Comparison of ENCODE assay signal across 25 mouse cellular contexts in the genomic region with DNA sequence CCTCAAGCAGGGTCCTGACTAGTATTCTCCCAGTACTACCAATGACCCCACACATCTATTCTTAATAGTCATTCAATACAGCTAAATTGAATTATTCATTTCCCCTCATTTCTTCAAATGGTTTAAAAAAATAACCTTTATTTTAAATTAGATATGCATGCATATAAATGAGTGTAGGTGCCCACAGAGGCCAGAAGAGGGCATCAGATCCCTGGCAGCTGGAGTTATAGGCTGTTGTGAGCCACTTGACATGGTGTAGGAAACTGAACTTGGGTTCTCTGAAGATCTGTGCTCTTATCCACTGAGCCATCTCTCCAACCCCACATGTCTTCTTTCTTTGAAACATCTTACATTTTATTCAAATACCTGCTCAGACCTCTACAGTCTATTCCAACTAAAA.
DNase-seq lines count a peak whose midpoint lies in the region; ATAC-seq and TF ChIP-seq lines count a peak whose summit lies in the region.
"Had no signal": no experiment of that assay in that cellular context is flagged by ENCODE, and none has a peak within 500 bp of the region (broad histone marks: within the 10 kb centered on the region; RNA-seq: fewer than 3 reads in every experiment).

No protein-coding gene starts in this region.

- no peaks in the 10 kb centered on the region for H3K27me3 ChIP-seq in kidney, adult 2 months (replicated peaks; ENCODE audit: control insufficient read depth, insufficient read depth, low read length)
- no peaks in the 10 kb centered on the region for H3K27me3 ChIP-seq in liver, postnatal 0 days (ENCODE audit: insufficient read depth, low read length)
- no peaks in the 10 kb centered on the region for H3K27me3 ChIP-seq in liver, embryonic 12.5 days (replicated peaks)
- H3K27me3 ChIP-seq in Patski = no peaks in the 10 kb centered on the region
- H3K27me3 ChIP-seq in thymus, adult 2 months (ENCODE audit: control insufficient read depth, insufficient read depth, low read length) = no peaks in the 10 kb centered on the region
- H3K27me3 ChIP-seq in midbrain, embryonic 16.5 days (ENCODE audit: control insufficient read depth, insufficient read depth, low read depth, low read length) = no peaks in the 10 kb centered on the region
- H3K27me3 ChIP-seq: forebrain, embryonic 15.5 days; hindbrain, embryonic 15.5 days; limb, embryonic 13.5 days; midbrain, embryonic 13.5 days; neural tube, embryonic 12.5 days had no signal

- no peak for TF ChIP-seq POLR2A in kidney, adult 2 months (IDR thresholded peaks at IDR 0.05; ENCODE audit: low read depth, low read length)
- no peak for TF ChIP-seq POLR2A in thymus, adult 2 months (IDR thresholded peaks at IDR 0.05; ENCODE audit: control insufficient read depth, extremely low read depth, insufficient read depth, low read length, poor library complexity)

- ATAC-seq in liver, postnatal 0 days = no peak
- no peak for ATAC-seq in liver, embryonic 12.5 days
- no peak for ATAC-seq in Patski
- ATAC-seq in common myeloid progenitor, adult 5-6 weeks (replicated peaks; ENCODE audit: low read depth, poor library complexity, severe bottlenecking) = 0 out of 2 replicates have a peak, but pooled peaks have one; percentile 45
- ATAC-seq in midbrain, embryonic 16.5 days = no peak
- ATAC-seq: forebrain, embryonic 15.5 days; midbrain, embryonic 13.5 days had no signal

- TF ChIP-seq CTCF in kidney, adult 2 months (conservative IDR thresholded peaks at IDR 0.05; ENCODE audit: insufficient read depth, insufficient read length, low read depth, low read length) = 0 out of 2 replicates have a peak, but pooled peaks have one; percentile 17
- peak; percentile 43 for TF ChIP-seq CTCF in liver, postnatal 0 days (IDR thresholded peaks at IDR 0.05; ENCODE audit: low read depth)
- peak; percentile 74 for TF ChIP-seq CTCF in Patski (IDR thresholded peaks at IDR 0.05)
- TF ChIP-seq CTCF in thymus, adult 2 months (IDR thresholded peaks at IDR 0.05; ENCODE audit: borderline replicate concordance, control insufficient read depth, extremely low read depth, insufficient read depth, low read length, poor library complexity) = no peak

- no peaks in the 10 kb centered on the region for H3K4me1 ChIP-seq in kidney, adult 2 months (ENCODE audit: control insufficient read depth, insufficient read depth, low read length)
- H3K4me1 ChIP-seq in liver, postnatal 0 days (ENCODE audit: insufficient read depth) = peaks cover 18% of the 10 kb centered on the region
- peaks cover 62% of the 10 kb centered on the region for H3K4me1 ChIP-seq in liver, embryonic 12.5 days
- H3K4me1 ChIP-seq in thymus, adult 2 months (replicated peaks; ENCODE audit: control insufficient read depth, insufficient read depth, low read length) = 0 out of 2 replicates have a peak, but pooled peaks cover 2% of the 10 kb centered on the region
- no peaks in the 10 kb centered on the region for H3K4me1 ChIP-seq in midbrain, embryonic 16.5 days (ENCODE audit: control insufficient read depth, insufficient read depth, low read length)
- H3K4me1 ChIP-seq: forebrain, embryonic 15.5 days; hindbrain, embryonic 15.5 days; limb, embryonic 13.5 days; midbrain, embryonic 13.5 days; neural tube, embryonic 12.5 days had no signal

- in situ Hi-C loops in Patski (cut with MboI; ENCODE audit: low pct_unique_long_range_greater_than_20kb) = no loop called here

- H3K9me3 ChIP-seq in liver, postnatal 0 days (ENCODE audit: low read length) = no peaks in the 10 kb centered on the region
- no peaks in the 10 kb centered on the region for H3K9me3 ChIP-seq in liver, embryonic 12.5 days (replicated peaks)
- H3K9me3 ChIP-seq in midbrain, embryonic 16.5 days (replicated peaks; ENCODE audit: control insufficient read depth, low read length, poor library complexity, severe bottlenecking) = no peaks in the 10 kb centered on the region
- H3K9me3 ChIP-seq: embryonic facial prominence, embryonic 10.5 days; forebrain, embryonic 15.5 days; hindbrain, embryonic 15.5 days; limb, embryonic 13.5 days; midbrain, embryonic 13.5 days; neural tube, embryonic 12.5 days had no signal

- H3K36me3 ChIP-seq in kidney, adult 2 months (ENCODE audit: control insufficient read depth, insufficient read depth, low read length) = no peaks in the 10 kb centered on the region
- H3K36me3 ChIP-seq in liver, postnatal 0 days (replicated peaks; ENCODE audit: insufficient read depth, low read length) = no peaks in the 10 kb centered on the region
- no peaks in the 10 kb centered on the region for H3K36me3 ChIP-seq in liver, embryonic 12.5 days
- no peaks in the 10 kb centered on the region for H3K36me3 ChIP-seq in thymus, adult 2 months (ENCODE audit: control insufficient read depth, insufficient read depth, low read length)
- no peaks in the 10 kb centered on the region for H3K36me3 ChIP-seq in midbrain, embryonic 16.5 days (ENCODE audit: control insufficient read depth, insufficient read depth, low read length)
- H3K36me3 ChIP-seq: embryonic facial prominence, embryonic 10.5 days; forebrain, embryonic 15.5 days; hindbrain, embryonic 15.5 days; limb, embryonic 13.5 days; midbrain, embryonic 13.5 days; neural tube, embryonic 12.5 days had no signal

- CTCF ChIA-PET in Patski (lab: Charles Lee) = interaction anchor here (1.0 to 2.3 kb wide), 5 partner anchors 8 to 54 kb away, joined by 3 to 7 read pairs (median 3); no protein-coding TSS in a partner anchor

- no peak overlapping the region for H3K4me3 ChIP-seq in kidney, adult 2 months (ENCODE audit: insufficient read depth, low read depth, low read length)
- H3K4me3 ChIP-seq in liver, postnatal 0 days (ENCODE audit: low read depth, low read length) = no peak overlapping the region
- H3K4me3 ChIP-seq in liver, embryonic 12.5 days = no peak overlapping the region
- no peak overlapping the region for H3K4me3 ChIP-seq in thymus, adult 2 months (ENCODE audit: control insufficient read depth, insufficient read depth, low read length)
- H3K4me3 ChIP-seq in midbrain, embryonic 16.5 days (ENCODE audit: low read depth, low read length) = no peak overlapping the region
- H3K4me3 ChIP-seq: embryonic facial prominence, embryonic 10.5 days; forebrain, embryonic 15.5 days; hindbrain, embryonic 15.5 days; limb, embryonic 13.5 days; midbrain, embryonic 13.5 days; neural tube, embryonic 12.5 days had no signal

- POLR2A ChIA-PET in Patski (lab: Charles Lee) = interaction anchor here (1.1 kb wide), 1 partner anchor 19 kb away, joined by 3 read pairs; no protein-coding TSS in a partner anchor

- DNase-seq in kidney, adult 2 months = no peak
- DNase-seq in kidney, postnatal 10 days = no peak
- no peak for DNase-seq in liver, postnatal 0 days
- DNase-seq in Patski (ENCODE audit: low read depth, low spot score) = no peak
- DNase-seq in thymus, adult 2 months = no peak
- DNase-seq: adrenal gland, adult 8-10 months; cerebellum, adult 9-10 months; gastrocnemius, postnatal 10 days; heart, postnatal 36 days; kidney, adult 11 months; kidney, postnatal 14 days; layer of hippocampus, postnatal 36 days; lung, adult 18-20 months; right cerebral cortex, postnatal 25 days; spleen, adult 18-20 months; thymus, postnatal 25 days had no signal

- no peak for TF ChIP-seq EP300 in liver, postnatal 0 days (IDR thresholded peaks at IDR 0.05; ENCODE audit: low read depth)

- H3K27ac ChIP-seq in kidney, adult 2 months (ENCODE audit: insufficient read depth, low read depth, low read length) = no peak overlapping the region
- H3K27ac ChIP-seq in liver, postnatal 0 days (ENCODE audit: low read depth) = no peak overlapping the region
- H3K27ac ChIP-seq in liver, embryonic 12.5 days = no peak overlapping the region
- no peak overlapping the region for H3K27ac ChIP-seq in thymus, adult 2 months (ENCODE audit: control insufficient read depth, insufficient read depth, low read length)
- H3K27ac ChIP-seq in midbrain, embryonic 16.5 days (ENCODE audit: low read length) = no peak overlapping the region
- H3K27ac ChIP-seq: embryonic facial prominence, embryonic 10.5 days; forebrain, embryonic 15.5 days; hindbrain, embryonic 15.5 days; limb, embryonic 13.5 days; midbrain, embryonic 13.5 days; neural tube, embryonic 12.5 days had no signal

- no peak overlapping the region for H3K9ac ChIP-seq in liver, postnatal 0 days (replicated peaks)
- no peak overlapping the region for H3K9ac ChIP-seq in liver, embryonic 12.5 days
- no peak overlapping the region for H3K9ac ChIP-seq in midbrain, embryonic 16.5 days (ENCODE audit: low read depth, low read length)
- H3K9ac ChIP-seq: forebrain, embryonic 15.5 days; hindbrain, embryonic 15.5 days; limb, embryonic 13.5 days; midbrain, embryonic 13.5 days; neural tube, embryonic 12.5 days had no signal

- no peak overlapping the region for H3K4me2 ChIP-seq in liver, postnatal 0 days (ENCODE audit: low read depth, low read length)
- no peak overlapping the region for H3K4me2 ChIP-seq in liver, embryonic 12.5 days
- no peak overlapping the region for H3K4me2 ChIP-seq in midbrain, embryonic 16.5 days (ENCODE audit: low read length)
- H3K4me2 ChIP-seq: forebrain, embryonic 15.5 days; hindbrain, embryonic 15.5 days; limb, embryonic 13.5 days; midbrain, embryonic 13.5 days; neural tube, embryonic 12.5 days had no signal
